Mouse (Mus musculus) forebrain, embryonic 12.5 days (tissue): Measurements from ENCODE around the gene Olfr746. TPM values are rescaled to one million over a fixed set of nuclear protein-coding genes. Genes with fewer than 3 reads are reported as not detected.

Experiments used
- ATAC-seq: fragments of 200-750 bp; cut with Nextera tagmentation; 2 replicates; pipeline ENCODE4 v1.8.0; 2017; ENCODE audit warnings: moderate TSS enrichment; ENCODE audit not compliant: low FRiP score
- H3K27ac ChIP-seq: fragments of 300-500 bp; sonication (generic); 2 replicates; pipeline ENCODE4 v1.5.1; 2016; ENCODE audit warnings: mild to moderate bottlenecking
- H3K27me3 ChIP-seq: fragments of 300-500 bp; sonication (generic); 2 replicates; pipeline ENCODE4 v1.6.1; 2016; ENCODE audit warnings: mild to moderate bottlenecking
- H3K36me3 ChIP-seq: fragments of 300-500 bp; sonication (generic); replicated peaks from 2 replicates; pipeline ENCODE4 v1.6.1; 2016; ENCODE audit warnings: mild to moderate bottlenecking
- H3K4me1 ChIP-seq: fragments of 300-500 bp; sonication (generic); 2 replicates; pipeline ENCODE4 v1.6.1; 2016
- H3K4me2 ChIP-seq: fragments of 300-500 bp; sonication (generic); 2 replicates; pipeline ENCODE4 v1.6.1; 2016; ENCODE audit warnings: mild to moderate bottlenecking, moderate library complexity
- H3K4me3 ChIP-seq: fragments of 300-500 bp; sonication (generic); replicated peaks from 2 replicates; pipeline ENCODE4 v1.5.1; 2016; ENCODE audit warnings: mild to moderate bottlenecking
- H3K9ac ChIP-seq: fragments of 300-500 bp; sonication (generic); 2 replicates; pipeline ENCODE4 v1.6.1; 2016; ENCODE audit warnings: mild to moderate bottlenecking
- H3K9me3 ChIP-seq: fragments of 300-500 bp; sonication (generic); 2 replicates; pipeline ENCODE4 v1.6.1; 2016
- WGBS: fragments of 180-500 bp; shearing (Covaris S2); methylation state at CpG from one replicate; pipeline ENCODE4 v1.1.7; 2016; 5-methylcytosine and 5-hydroxymethylcytosine counted together
- polyA plus RNA-seq: library from polyadenylated mRNA; unstranded; fragments of >200 nt; fragmentation: Nextera tagmentation; extraction: Ambion mirVana; gene quantifications from 2 replicates; pipeline ENCODE4 v1.2.1, GENCODE M21; 2016

Gene Olfr746
- polyA plus RNA-seq = not detected in 2 replicates

- H3K4me2 ChIP-seq = no peak within 1 kb of the TSS
- no peak within 1 kb of the TSS for H3K27ac ChIP-seq
- H3K27me3 ChIP-seq = no peaks in the 10 kb centered on the region
- ATAC-seq = no peak
- H3K9me3 ChIP-seq = no peaks in the 10 kb centered on the region
- no peaks in the 10 kb centered on the region for H3K36me3 ChIP-seq
- no peak within 1 kb of the TSS for H3K4me3 ChIP-seq
- H3K9ac ChIP-seq = no peak within 1 kb of the TSS
- no peaks in the 10 kb centered on the region for H3K4me1 ChIP-seq
Measured at GRCm38 (mm10) chr14:50646783-50647182, at the start of gene Olfr746. Gene Olfr746 (plus strand): TSS chr14:50647083.

DNA sequence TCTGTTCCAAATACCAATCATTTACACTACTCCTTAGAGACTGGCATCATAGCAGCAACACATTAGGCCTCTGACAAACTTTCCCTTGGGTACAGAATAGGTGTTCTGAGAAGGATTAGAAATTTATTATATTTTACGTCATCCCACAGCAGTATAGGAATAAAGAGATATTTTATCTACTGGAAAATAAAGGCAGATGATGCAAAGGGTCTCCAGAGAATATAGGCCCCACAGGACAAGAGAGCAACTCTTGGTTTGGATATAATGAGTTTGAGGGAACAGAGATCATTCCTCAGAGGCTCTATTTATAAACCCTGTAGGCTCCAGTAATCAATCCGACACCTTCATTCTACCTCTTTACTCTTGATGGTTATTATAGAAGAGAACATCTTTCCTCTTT, 32.3 kb upstream of the Olfr746 start, which contains the start of gene Olfr744:
Gene Olfr744, plus strand, starts transcription at position 301 of the 400 bp plus-strand sequence.
- no peak for ATAC-seq
- no peak within 1 kb of the TSS for H3K4me2 ChIP-seq
- no peaks in the 10 kb centered on the region for H3K36me3 ChIP-seq
- no peak within 1 kb of the TSS for H3K9ac ChIP-seq
- H3K27ac ChIP-seq = no peak within 1 kb of the TSS
- H3K4me3 ChIP-seq = no peak within 1 kb of the TSS
- H3K9me3 ChIP-seq = 0 out of 2 replicates have a peak, but pooled peaks cover 2% of the 10 kb centered on the region
- no peaks in the 10 kb centered on the region for H3K4me1 ChIP-seq
- no peaks in the 10 kb centered on the region for H3K27me3 ChIP-seq
- 94% methylated on average over 2 of the region's 2 CpGs for WGBS

- no peaks in the 10 kb centered on the region for H3K27me3 ChIP-seq
- H3K36me3 ChIP-seq = no peaks in the 10 kb centered on the region
- no peak within 1 kb of the TSS for H3K4me2 ChIP-seq
- H3K9ac ChIP-seq = no peak within 1 kb of the TSS
- no peaks in the 10 kb centered on the region for H3K4me1 ChIP-seq
- no peaks in the 10 kb centered on the region for H3K9me3 ChIP-seq
- WGBS = 81% methylated on average over 2 of the region's 2 CpGs
- H3K27ac ChIP-seq = no peak within 1 kb of the TSS
- H3K4me3 ChIP-seq = no peak within 1 kb of the TSS
- no peak for ATAC-seq
Measured at GRCm38 (mm10) chr14:50639088-50639487, 7.8 kb upstream of the Olfr746 start, which contains the start of gene Olfr745. Gene Olfr745 (plus strand): TSS chr14:50639388.

DNA sequence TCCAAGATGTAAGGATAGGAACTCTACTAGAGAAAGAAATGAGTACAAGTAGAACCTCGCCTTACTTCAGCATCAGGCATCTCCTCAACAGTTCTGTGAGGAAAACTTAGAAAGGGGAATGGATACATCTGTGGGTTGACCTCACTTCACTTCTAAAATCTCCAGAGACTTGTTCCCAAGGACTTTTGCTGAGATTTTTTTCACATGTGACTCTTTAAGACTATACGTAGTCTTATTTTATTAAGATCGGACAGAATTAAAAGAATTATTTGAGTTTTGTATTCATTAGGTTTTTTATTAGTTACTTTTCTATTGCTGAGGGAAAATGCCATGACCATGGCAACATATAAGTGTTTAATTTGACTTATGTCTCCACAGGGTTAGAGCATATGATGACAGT, 46.2 kb downstream of the Olfr746 start, which contains the start of gene Olfr747:
Gene Olfr747, minus strand, starts transcription at position 101 of the 400 bp plus-strand sequence.
- no peaks in the 10 kb centered on the region for H3K4me1 ChIP-seq
- WGBS = 93% methylated on average over 3 of the region's 3 CpGs
- H3K36me3 ChIP-seq = no peaks in the 10 kb centered on the region
- no peak within 1 kb of the TSS for H3K4me3 ChIP-seq
- no peaks in the 10 kb centered on the region for H3K27me3 ChIP-seq
- no peak within 1 kb of the TSS for H3K9ac ChIP-seq
- H3K4me2 ChIP-seq = no peak within 1 kb of the TSS
- no peaks in the 10 kb centered on the region for H3K9me3 ChIP-seq
- H3K27ac ChIP-seq = no peak within 1 kb of the TSS
- no peak for ATAC-seq

Other genes starting within 250 kb of the Olfr746 start
- gene Olfr738, start 239.5 kb upstream of the Olfr746 start, polyA plus RNA-seq = not detected in 2 replicates
- not detected in 2 replicates for gene Olfr739, start 228.5 kb upstream of the Olfr746 start, polyA plus RNA-seq
- gene Olfr740, start 201.5 kb upstream of the Olfr746 start, polyA plus RNA-seq = not detected in 2 replicates
- not detected in 2 replicates for gene Olfr741, start 174.3 kb upstream of the Olfr746 start, polyA plus RNA-seq
- not detected in 2 replicates for gene Olfr742, start 143.5 kb upstream of the Olfr746 start, polyA plus RNA-seq
- gene Olfr743, start 125.2 kb upstream of the Olfr746 start, polyA plus RNA-seq = not detected in 2 replicates
- not detected in 2 replicates for gene Olfr744, start 32.2 kb upstream of the Olfr746 start, polyA plus RNA-seq
- 0.14 TPM in 1 of 2 replicates, not detected in the other for gene Olfr745, start 7.7 kb upstream of the Olfr746 start, polyA plus RNA-seq
- not detected in 2 replicates for gene Olfr747, start 46.1 kb downstream of the Olfr746 start, polyA plus RNA-seq
- 0.05 TPM in 1 of 2 replicates, not detected in the other for gene Olfr748, start 60.3 kb downstream of the Olfr746 start, polyA plus RNA-seq
- not detected in 2 replicates for gene Olfr749, start 98.0 kb downstream of the Olfr746 start, polyA plus RNA-seq
- gene Ttc5, start 138.4 kb downstream of the Olfr746 start, polyA plus RNA-seq = 114 and 115 TPM in 2 replicates
- not detected in 2 replicates for gene Ccnb1ip1, start 160.6 kb downstream of the Olfr746 start, polyA plus RNA-seq
- 58.9 and 67.6 TPM in 2 replicates for gene Parp2, start 160.8 kb downstream of the Olfr746 start, polyA plus RNA-seq
- gene Tep1, start 223.5 kb downstream of the Olfr746 start, polyA plus RNA-seq = 4.5 and 4.9 TPM in 2 replicates